Mouse (Mus musculus): ENCODE measurements around the gene Rce1.
A peak's percentile ranks its signal among the peaks of the same experiment; 100 is the strongest.

The Rce1 gene

GRCm38 (mm10) chr19:4625179-4625828, at the start of gene Rce1:
Rce1 (minus strand) TSS chr19:4625641.
- peak; percentile 77 to 92 for DNase-seq

- no peak for DNase-seq
Measured at GRCm38 (mm10) chr19:4672401-4672800, 47.0 kb upstream of the Rce1 start.

- DNase-seq, result no peak
Measured at GRCm38 (mm10) chr19:4670776-4671175, 45.3 kb upstream of the Rce1 start.

GRCm38 (mm10) chr19:4666815-4667214, 41.4 kb upstream of the Rce1 start:
- no peak for DNase-seq

- no peak for DNase-seq
Measured at GRCm38 (mm10) chr19:4658156-4658555, 32.7 kb upstream of the Rce1 start.

- no peak for DNase-seq
Measured at GRCm38 (mm10) chr19:4646917-4647492, 21.6 kb upstream of the Rce1 start.

- DNase-seq, result no peak
Measured at GRCm38 (mm10) chr19:4644271-4644670, 18.8 kb upstream of the Rce1 start.

- DNase-seq, result no peak
Measured at GRCm38 (mm10) chr19:4635986-4636385, 10.5 kb upstream of the Rce1 start.

GRCm38 (mm10) chr19:4628819-4629218, 3.4 kb upstream of the Rce1 start:
- peak in 1 of 2 experiments; percentile 58 for DNase-seq

- DNase-seq, result no peak
Measured at GRCm38 (mm10) chr19:4625829-4626535, 541 bp upstream of the Rce1 start.

- DNase-seq, result no peak
Measured at GRCm38 (mm10) chr19:4624406-4625178, 849 bp downstream of the Rce1 start.

- DNase-seq, result no peak
Measured at GRCm38 (mm10) chr19:4624006-4624405, 1.4 kb downstream of the Rce1 start.

- DNase-seq, result no peak
Measured at GRCm38 (mm10) chr19:4623419-4623818, 2.0 kb downstream of the Rce1 start.

- DNase-seq, result no peak
Measured at GRCm38 (mm10) chr19:4622780-4623179, 2.7 kb downstream of the Rce1 start.

- no peak for DNase-seq
Measured at GRCm38 (mm10) chr19:4620721-4621120, 4.7 kb downstream of the Rce1 start.

- no peak for DNase-seq
Measured at GRCm38 (mm10) chr19:4619461-4619860, 6.0 kb downstream of the Rce1 start.

GRCm38 (mm10) chr19:4618183-4618582, 7.3 kb downstream of the Rce1 start:
- DNase-seq, result no peak

GRCm38 (mm10) chr19:4616546-4616945, 8.9 kb downstream of the Rce1 start:
- DNase-seq, result no peak

- DNase-seq, result peak in 1 of 2 experiments; percentile 25
Measured at GRCm38 (mm10) chr19:4615151-4616093, 10.0 kb downstream of the Rce1 start, which contains the start of gene Lrfn4. Lrfn4 (minus strand) TSS chr19:4615667.

- DNase-seq, result no peak
Measured at GRCm38 (mm10) chr19:4614305-4615150, 10.9 kb downstream of the Rce1 start.

Data from spleen, adult 18-20 months (tissue).